Mouse (Mus musculus): ENCODE measurements around the gene Cacna2d1. TPM values are rescaled to one million over a fixed set of nuclear protein-coding genes. Genes with fewer than 3 reads are reported as not detected.

The Cacna2d1 gene
- polyA plus RNA-seq, 1 experiment from 2014 or later = 38.6 TPM

DNA sequence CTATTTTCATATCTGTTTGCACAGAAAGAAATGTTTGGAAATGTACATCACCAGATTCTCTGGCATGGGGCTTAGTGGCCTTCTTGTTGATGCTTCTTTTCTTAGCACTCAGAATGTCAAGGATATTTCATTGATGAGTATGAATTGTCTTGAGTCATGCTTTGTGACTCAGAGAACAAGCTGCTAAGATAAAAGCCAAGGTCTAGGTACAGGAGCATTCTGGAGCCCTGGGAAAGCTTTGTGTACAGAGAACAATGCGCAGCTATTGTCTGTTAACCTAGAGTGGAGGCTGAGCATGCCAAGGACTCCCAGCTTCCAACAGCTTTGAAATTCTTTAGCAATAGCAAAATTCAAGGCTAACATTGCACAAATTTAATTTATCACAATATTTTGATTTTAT lies 249.6 kb downstream of the Cacna2d1 start:
- Histone ChIP-seq H3K4me2 (replicated peaks) (no peak overlapping the region), H3K27me3 (no peaks in the 10 kb centered on the region), H3K27ac (replicated peaks) (no peak overlapping the region), H3K9me3 (no peaks in the 10 kb centered on the region), H3K4me1 (no peaks in the 10 kb centered on the region), H3K4me3 (no peak overlapping the region), H3K36me3 (no peaks in the 10 kb centered on the region), H3K9ac (replicated peaks) (no peak overlapping the region)
- ATAC-seq (ENCODE audit: low FRiP score, low read depth) = no peak
- WGBS = 82% methylated on average over 1 of the region's 1 CpGs

DNA sequence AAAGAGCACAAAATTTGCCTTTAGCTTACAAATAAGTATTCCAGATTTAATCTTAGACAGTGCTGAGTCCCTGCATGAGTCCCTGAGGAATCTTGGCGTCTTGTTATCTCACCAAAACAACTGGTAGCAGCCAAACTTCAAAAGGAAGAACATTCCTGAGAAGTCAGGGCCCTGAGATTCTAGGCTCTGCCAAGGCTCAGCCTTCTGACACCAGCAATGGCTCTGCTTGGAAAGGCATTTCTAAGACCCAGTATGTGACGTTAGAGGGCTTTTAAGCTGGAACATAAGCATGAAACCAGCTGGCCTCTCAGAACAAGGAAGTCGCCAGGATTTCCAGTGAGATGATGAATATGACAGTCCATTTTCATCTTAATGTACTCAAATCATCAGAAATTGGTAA lies 253.4 kb downstream of the Cacna2d1 start:
- no peaks in the 10 kb centered on the region for H3K27me3 ChIP-seq
- no peak overlapping the region for H3K4me2 ChIP-seq (replicated peaks)
- no peak overlapping the region for H3K27ac ChIP-seq (replicated peaks)
- no peak for ATAC-seq (ENCODE audit: low FRiP score, low read depth)
- H3K4me3 ChIP-seq = no peak overlapping the region
- no peaks in the 10 kb centered on the region for H3K9me3 ChIP-seq
- no peak overlapping the region for H3K9ac ChIP-seq (replicated peaks)
- no peaks in the 10 kb centered on the region for H3K36me3 ChIP-seq
- no peaks in the 10 kb centered on the region for H3K4me1 ChIP-seq
- 53% methylated on average over 3 of the region's 3 CpGs for WGBS

DNA sequence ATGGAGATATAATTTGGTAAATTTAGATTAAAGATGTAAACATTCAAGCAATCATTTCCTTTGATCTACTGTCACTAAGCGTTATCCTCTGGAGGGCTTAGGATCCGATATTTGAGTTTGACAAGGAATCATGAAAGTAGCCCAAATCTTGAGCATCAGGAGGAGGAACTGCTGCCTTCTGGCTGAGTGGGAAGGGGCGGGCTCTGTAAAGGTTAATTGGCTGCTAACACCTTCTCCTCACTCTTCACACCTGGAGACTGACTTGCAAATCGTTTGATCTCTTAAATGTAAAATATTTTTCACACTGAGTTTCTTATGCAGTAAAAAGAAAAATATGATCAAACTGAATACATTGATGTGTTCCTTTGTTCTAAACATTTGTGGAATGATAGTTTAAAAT lies 255.4 kb downstream of the Cacna2d1 start:
- Histone ChIP-seq H3K27me3 (no peaks in the 10 kb centered on the region), H3K4me3 (no peak overlapping the region), H3K9ac (replicated peaks) (no peak overlapping the region), H3K27ac (replicated peaks) (no peak overlapping the region), H3K4me1 (no peaks in the 10 kb centered on the region), H3K36me3 (no peaks in the 10 kb centered on the region), H3K9me3 (no peaks in the 10 kb centered on the region), H3K4me2 (replicated peaks) (no peak overlapping the region)
- no peak for ATAC-seq (ENCODE audit: low FRiP score, low read depth)
- 70% methylated on average over 4 of the region's 4 CpGs for WGBS

DNA sequence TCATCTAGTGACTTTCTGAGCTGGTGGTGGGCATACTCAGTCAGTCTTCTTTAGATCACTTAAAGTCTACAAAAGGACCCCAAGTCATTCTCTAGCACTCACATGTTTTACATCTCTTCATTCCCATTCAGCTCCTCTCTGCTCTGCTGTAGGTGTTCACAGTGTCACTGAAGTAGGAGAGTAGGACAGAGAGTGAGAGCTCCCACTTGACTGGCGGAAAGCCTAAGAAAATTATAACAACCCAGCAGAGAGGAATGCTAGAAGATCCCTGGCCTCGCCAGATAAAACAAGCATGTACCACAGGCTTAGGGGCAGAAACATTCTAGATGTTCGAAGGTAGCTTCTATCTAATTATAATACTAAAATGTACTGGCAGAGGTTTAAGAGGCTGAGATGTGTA lies 256.7 kb downstream of the Cacna2d1 start:
- H3K9ac ChIP-seq (replicated peaks) = no peak overlapping the region
- ATAC-seq (ENCODE audit: low FRiP score, low read depth) = no peak
- no peaks in the 10 kb centered on the region for H3K27me3 ChIP-seq
- no peaks in the 10 kb centered on the region for H3K36me3 ChIP-seq
- no peak overlapping the region for H3K27ac ChIP-seq (replicated peaks)
- whole genome bisulfite sequencing = 89% methylated on average over 3 of the region's 3 CpGs
- no peak overlapping the region for H3K4me3 ChIP-seq
- no peaks in the 10 kb centered on the region for H3K9me3 ChIP-seq
- no peaks in the 10 kb centered on the region for H3K4me1 ChIP-seq
- H3K4me2 ChIP-seq (replicated peaks) = no peak overlapping the region

DNA sequence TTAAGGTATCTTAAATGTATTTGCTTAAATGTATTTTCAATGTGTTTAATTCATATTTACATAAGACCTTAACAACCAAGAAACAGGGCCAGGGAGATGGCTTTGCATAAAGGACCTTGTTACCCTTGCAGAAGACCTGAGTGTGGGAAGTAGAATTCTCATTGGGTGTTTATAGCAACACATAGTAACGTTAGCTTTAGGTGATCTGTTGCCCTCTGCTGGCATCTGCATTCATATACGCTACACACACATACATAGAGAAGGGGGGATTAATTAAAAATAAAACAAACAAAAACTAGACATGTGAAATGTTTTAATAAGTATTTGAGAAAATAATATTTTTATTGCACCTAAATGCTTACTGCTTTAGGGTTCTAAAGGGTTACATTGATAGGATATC lies 265.3 kb downstream of the Cacna2d1 start:
- no peak overlapping the region for H3K4me3 ChIP-seq
- H3K4me2 ChIP-seq (replicated peaks) = no peak overlapping the region
- peak; percentile 79; the same call in 1 of the 2 replicates for ATAC-seq (ENCODE audit: low FRiP score, low read depth)
- no peaks in the 10 kb centered on the region for H3K36me3 ChIP-seq
- no peaks in the 10 kb centered on the region for H3K4me1 ChIP-seq
- no peaks in the 10 kb centered on the region for H3K9me3 ChIP-seq
- no peaks in the 10 kb centered on the region for H3K27me3 ChIP-seq
- WGBS = 43% methylated on average over 2 of the region's 2 CpGs
- no peak overlapping the region for H3K27ac ChIP-seq (replicated peaks)
- H3K9ac ChIP-seq (replicated peaks) = no peak overlapping the region

DNA sequence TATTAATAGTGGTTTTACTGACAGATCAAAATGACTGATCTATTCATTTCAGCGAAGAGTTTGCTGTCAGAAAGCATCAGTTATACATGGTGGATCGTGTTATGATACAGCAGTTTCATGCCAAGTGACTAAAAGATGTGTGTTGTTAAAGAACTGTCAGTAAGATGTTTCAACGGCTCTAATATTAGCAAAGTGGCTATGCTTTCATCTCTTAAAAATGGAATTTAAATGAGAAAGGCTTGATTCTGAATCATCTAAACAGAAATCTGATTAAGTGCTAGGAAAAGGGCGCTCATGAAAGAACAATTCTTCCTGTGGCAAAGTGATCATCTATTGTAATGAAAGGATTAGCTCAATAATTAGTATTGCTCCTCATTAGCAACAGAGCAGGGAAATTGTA lies 287.5 kb downstream of the Cacna2d1 start:
- Histone ChIP-seq H3K9ac (replicated peaks) (no peak overlapping the region), H3K27me3 (no peaks in the 10 kb centered on the region), H3K4me3 (no peak overlapping the region), H3K4me2 (replicated peaks) (no peak overlapping the region), H3K27ac (replicated peaks) (no peak overlapping the region), H3K9me3 (no peaks in the 10 kb centered on the region), H3K36me3 (no peaks in the 10 kb centered on the region), H3K4me1 (no peaks in the 10 kb centered on the region)
- no peak for ATAC-seq (ENCODE audit: low FRiP score, low read depth)
- 71% methylated on average over 4 of the region's 4 CpGs for WGBS

DNA sequence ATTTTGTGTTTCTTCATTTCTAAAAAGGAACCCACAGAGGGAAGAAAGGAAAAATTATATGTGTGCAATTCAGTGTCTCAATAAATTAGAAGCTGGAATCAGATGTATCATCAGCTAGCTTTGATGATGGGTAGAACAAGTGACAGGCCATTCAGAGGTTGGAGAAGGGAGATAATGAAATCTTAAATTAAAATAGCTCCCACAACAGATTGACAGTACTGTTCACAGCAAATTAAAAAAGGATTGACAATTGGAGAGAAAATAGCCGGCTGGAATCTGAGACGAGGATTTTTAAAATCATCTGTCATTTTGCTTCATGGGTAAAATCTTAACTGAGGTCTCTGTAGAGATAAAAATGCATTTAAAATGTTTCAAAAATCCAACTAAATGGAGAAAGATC lies 290.9 kb downstream of the Cacna2d1 start:
- Histone ChIP-seq H3K36me3 (no peaks in the 10 kb centered on the region), H3K9ac (replicated peaks) (no peak overlapping the region), H3K4me3 (no peak overlapping the region), H3K9me3 (no peaks in the 10 kb centered on the region), H3K27ac (replicated peaks) (peak overlapping the region; percentile 17; the same call in 1 of the 2 replicates), H3K4me2 (replicated peaks) (no peak overlapping the region), H3K4me1 (no peaks in the 10 kb centered on the region), H3K27me3 (no peaks in the 10 kb centered on the region)
- ATAC-seq (ENCODE audit: low FRiP score, low read depth) = no peak
- WGBS = 58% methylated on average over 2 of the region's 2 CpGs

DNA sequence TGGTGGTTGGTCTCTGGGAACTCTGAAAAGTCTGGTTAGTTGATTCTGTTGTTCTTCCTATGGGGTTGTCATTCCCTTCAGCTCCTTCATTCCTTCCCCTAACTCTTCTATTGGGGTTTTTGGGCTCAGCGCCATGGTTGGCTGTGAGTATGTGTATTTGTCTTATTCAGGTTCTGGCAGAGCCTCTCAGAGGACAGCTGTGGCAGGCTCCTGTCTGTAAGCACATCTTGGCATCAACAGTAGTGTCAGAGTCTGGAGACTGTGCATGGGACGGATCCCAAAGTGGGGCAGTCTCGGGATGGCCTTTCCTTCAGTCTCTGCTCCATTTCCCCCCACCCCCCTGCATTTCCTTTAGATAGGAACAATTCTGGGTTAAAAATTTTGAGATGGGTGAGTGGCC lies 294.9 kb downstream of the Cacna2d1 start:
- no peak for ATAC-seq (ENCODE audit: low FRiP score, low read depth)
- Histone ChIP-seq H3K4me3 (no peak overlapping the region), H3K4me1 (peaks cover 5% of the 10 kb centered on the region), H3K9me3 (no peaks in the 10 kb centered on the region), H3K27ac (replicated peaks) (no peak overlapping the region), H3K9ac (replicated peaks) (no peak overlapping the region), H3K36me3 (no peaks in the 10 kb centered on the region), H3K27me3 (no peaks in the 10 kb centered on the region), H3K4me2 (replicated peaks) (no peak overlapping the region)
- WGBS = 85% methylated on average over 3 of the region's 3 CpGs

DNA sequence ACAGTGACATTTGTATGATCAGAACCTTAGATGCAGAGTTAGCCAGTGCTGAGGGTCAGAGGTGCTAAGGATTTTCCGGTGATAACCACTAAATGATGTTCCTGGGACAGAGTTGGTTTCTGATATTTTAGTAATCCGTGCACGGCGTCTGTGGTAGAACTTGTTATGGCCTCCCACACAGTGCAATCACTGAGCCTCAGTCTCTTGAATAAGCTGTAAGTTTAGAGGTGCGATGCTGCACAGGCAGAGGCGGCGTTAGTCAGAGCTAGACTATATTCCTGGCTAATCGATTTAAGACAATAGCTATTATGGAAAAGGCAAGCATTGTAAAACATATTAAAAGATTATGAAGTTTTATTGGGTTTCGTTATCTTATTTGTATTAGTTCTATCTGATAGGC lies 297.0 kb downstream of the Cacna2d1 start:
- H3K27ac ChIP-seq (replicated peaks) = no peak overlapping the region
- no peaks in the 10 kb centered on the region for H3K9me3 ChIP-seq
- no peaks in the 10 kb centered on the region for H3K27me3 ChIP-seq
- peaks cover 22% of the 10 kb centered on the region for H3K4me1 ChIP-seq
- 87% methylated on average over 9 of the region's 9 CpGs for WGBS
- no peak for ATAC-seq (ENCODE audit: low FRiP score, low read depth)
- no peaks in the 10 kb centered on the region for H3K36me3 ChIP-seq
- no peak overlapping the region for H3K4me2 ChIP-seq (replicated peaks)
- H3K4me3 ChIP-seq = no peak overlapping the region
- H3K9ac ChIP-seq (replicated peaks) = no peak overlapping the region

DNA sequence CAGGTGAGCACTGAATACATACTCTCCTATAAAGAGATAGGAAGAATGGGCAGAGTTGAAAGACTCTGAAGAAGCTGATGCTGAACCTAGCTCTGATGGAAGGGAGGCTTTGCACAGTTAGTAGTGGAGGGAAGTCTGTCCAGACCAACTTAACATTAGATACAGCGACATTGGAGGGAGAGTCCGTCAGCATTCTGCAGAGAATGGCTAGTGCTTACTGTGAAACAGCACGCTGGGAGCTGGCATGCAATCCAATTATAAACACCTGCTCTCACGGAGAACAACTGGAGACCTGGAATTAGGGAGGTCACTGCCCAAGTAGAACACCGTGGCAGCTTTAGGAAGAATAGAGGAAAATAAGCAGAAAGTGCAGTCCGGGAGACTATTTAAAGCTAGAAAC lies 300.4 kb downstream of the Cacna2d1 start:
- Histone ChIP-seq H3K27ac (replicated peaks) (peak overlapping the region; percentile 84), H3K4me2 (replicated peaks) (no peak overlapping the region)

DNA sequence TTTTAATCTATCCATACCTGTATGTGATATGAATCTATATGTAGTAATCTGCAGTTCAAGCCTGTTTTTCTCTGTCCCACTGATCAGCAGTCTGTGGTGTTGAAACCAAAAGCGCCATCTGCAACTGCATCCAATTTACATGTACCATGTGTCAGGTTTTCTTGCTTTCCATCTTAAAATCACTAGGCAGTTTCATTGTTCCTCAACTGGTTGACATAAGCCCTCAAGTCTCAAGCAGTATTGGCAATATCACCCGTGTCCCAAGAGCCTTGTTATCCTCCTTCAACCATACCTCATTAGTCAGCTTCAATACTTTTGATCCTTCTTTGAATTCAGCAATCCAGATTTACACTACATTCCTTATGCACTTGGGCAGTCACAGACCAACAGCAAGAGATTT lies 301.4 kb downstream of the Cacna2d1 start:
- Histone ChIP-seq H3K27ac (replicated peaks) (peak overlapping the region; percentile 84), H3K9ac (replicated peaks) (no peak overlapping the region), H3K27me3 (no peaks in the 10 kb centered on the region), H3K4me1 (peaks cover 26% of the 10 kb centered on the region), H3K4me3 (no peak overlapping the region), H3K4me2 (replicated peaks) (no peak overlapping the region), H3K9me3 (no peaks in the 10 kb centered on the region), H3K36me3 (no peaks in the 10 kb centered on the region)
- WGBS = 56% methylated on average over 2 of the region's 2 CpGs
- ATAC-seq (ENCODE audit: low FRiP score, low read depth) = peak; percentile 61

More for the DNA sequence above, 300.4 kb downstream of the Cacna2d1 start:
- 31% methylated on average over 6 of the region's 6 CpGs for WGBS
- H3K4me3 ChIP-seq = no peak overlapping the region
- no peak overlapping the region for H3K9ac ChIP-seq (replicated peaks)
- no peak for ATAC-seq (ENCODE audit: low FRiP score, low read depth)
- no peaks in the 10 kb centered on the region for H3K36me3 ChIP-seq
- H3K9me3 ChIP-seq = no peaks in the 10 kb centered on the region
- H3K4me1 ChIP-seq = peaks cover 22% of the 10 kb centered on the region
- no peaks in the 10 kb centered on the region for H3K27me3 ChIP-seq

DNA sequence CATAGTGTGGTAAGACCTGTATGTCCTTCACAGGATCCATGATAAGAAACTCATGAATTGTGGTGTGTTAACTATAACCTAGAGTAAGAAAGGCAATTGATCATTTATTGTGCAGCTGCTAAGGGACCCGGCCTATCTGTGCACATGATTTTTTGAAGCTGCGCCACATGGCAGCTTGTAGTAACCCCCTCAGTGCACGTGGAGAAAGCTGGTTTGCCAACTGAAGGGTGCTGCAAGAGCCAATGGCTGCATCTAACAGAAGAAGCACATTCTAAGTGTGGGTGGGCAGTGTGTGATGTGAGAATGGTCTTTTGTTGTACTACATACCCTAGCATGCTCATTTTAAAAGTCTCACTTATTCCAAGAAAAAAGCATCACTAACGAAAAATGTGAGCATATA lies 302.1 kb downstream of the Cacna2d1 start:
- Histone ChIP-seq H3K4me2 (replicated peaks) (no peak overlapping the region), H3K9me3 (no peaks in the 10 kb centered on the region), H3K9ac (replicated peaks) (no peak overlapping the region), H3K27ac (replicated peaks) (peak overlapping the region; percentile 84), H3K4me1 (peaks cover 26% of the 10 kb centered on the region), H3K36me3 (no peaks in the 10 kb centered on the region), H3K4me3 (no peak overlapping the region), H3K27me3 (no peaks in the 10 kb centered on the region)
- whole genome bisulfite sequencing = 65% methylated on average over 4 of the region's 4 CpGs
- no peak for ATAC-seq (ENCODE audit: low FRiP score, low read depth)

DNA sequence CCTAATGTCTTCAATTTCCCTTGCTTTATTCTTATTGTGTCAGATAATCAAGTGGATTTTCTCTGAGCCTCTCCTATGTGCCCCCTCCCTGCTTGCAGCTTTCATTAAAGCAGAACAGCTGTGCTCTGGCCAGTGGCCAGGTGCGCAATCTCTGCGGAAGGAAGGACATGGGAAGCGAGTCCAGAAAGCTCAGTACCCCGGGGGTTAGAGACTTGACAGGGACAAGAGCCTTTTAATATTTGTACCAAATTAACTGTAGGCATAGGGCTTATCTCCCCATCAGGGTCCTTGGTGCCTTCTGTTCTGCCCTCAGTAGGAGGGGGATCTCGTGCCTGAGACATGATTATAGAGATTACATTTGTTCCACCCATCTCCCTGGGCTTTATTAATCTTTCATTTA lies 303.5 kb downstream of the Cacna2d1 start:
- H3K9me3 ChIP-seq = no peaks in the 10 kb centered on the region
- no peak overlapping the region for H3K9ac ChIP-seq (replicated peaks)
- H3K4me2 ChIP-seq (replicated peaks) = no peak overlapping the region
- peak; percentile 91 for ATAC-seq (ENCODE audit: low FRiP score, low read depth)
- no peaks in the 10 kb centered on the region for H3K36me3 ChIP-seq
- peaks cover 26% of the 10 kb centered on the region for H3K4me1 ChIP-seq
- H3K4me3 ChIP-seq = no peak overlapping the region
- no peaks in the 10 kb centered on the region for H3K27me3 ChIP-seq
- 21% methylated on average over 5 of the region's 5 CpGs for WGBS
- H3K27ac ChIP-seq (replicated peaks) = peak overlapping the region; percentile 10; the same call in 1 of the 2 replicates

All from midbrain, embryonic 12.5 days (tissue).